Mouse (Mus musculus) hindbrain, embryonic 15.5 days (tissue): ENCODE measurements around the gene Igf2bp2. TPM values are rescaled to one million over a fixed set of nuclear protein-coding genes. Genes with fewer than 3 reads are reported as not detected.

Experiments used
- ATAC-seq: fragments of 200-750 bp; cut with Nextera tagmentation; 2 replicates; pipeline ENCODE4 v1.8.0; 2017; ENCODE audit warnings: low read depth, moderate number of reproducible peaks, moderate TSS enrichment; ENCODE audit not compliant: low FRiP score
- H3K27ac ChIP-seq: fragments of 300-500 bp; sonication (generic); replicated peaks from 2 replicates; pipeline ENCODE4 v1.5.1; 2015; ENCODE audit warnings: mild to moderate bottlenecking, inconsistent platforms
- H3K27me3 ChIP-seq: fragments of 300-500 bp; sonication (generic); 2 replicates; pipeline ENCODE4 v1.6.1; 2015; ENCODE audit warnings: control low read depth, inconsistent platforms
- H3K36me3 ChIP-seq: fragments of 300-500 bp; sonication (generic); 2 replicates; pipeline ENCODE4 v1.6.1; 2015; ENCODE audit warnings: control low read depth, inconsistent platforms
- H3K4me1 ChIP-seq: fragments of 300-500 bp; sonication (generic); replicated peaks from 2 replicates; pipeline ENCODE4 v1.6.1; 2015; ENCODE audit warnings: control low read depth, inconsistent platforms
- H3K4me2 ChIP-seq: fragments of 300-500 bp; sonication (generic); 2 replicates; pipeline ENCODE4 v1.6.1; 2015; ENCODE audit warnings: moderate library complexity, mild to moderate bottlenecking, inconsistent platforms
- H3K4me3 ChIP-seq: fragments of 300-500 bp; sonication (generic); 2 replicates; pipeline ENCODE4 v1.5.1; 2015; ENCODE audit warnings: mild to moderate bottlenecking, inconsistent platforms
- H3K9ac ChIP-seq: fragments of 300-500 bp; sonication (generic); 2 replicates; pipeline ENCODE4 v1.6.1; 2015; ENCODE audit warnings: inconsistent platforms
- H3K9me3 ChIP-seq: fragments of 300-500 bp; sonication (generic); 2 replicates; pipeline ENCODE4 v1.6.1; 2016; ENCODE audit warnings: control low read depth, inconsistent platforms
- WGBS: fragments of 180-500 bp; shearing (Covaris S2); methylation state at CpG from one replicate; pipeline ENCODE4 v1.1.7; 2015; 5-methylcytosine and 5-hydroxymethylcytosine counted together
- polyA plus RNA-seq: library from polyadenylated mRNA; unstranded; fragments of >200 nt; fragmentation: Nextera tagmentation; extraction: Ambion mirVana; gene quantifications from 2 replicates; pipeline ENCODE4 v1.2.1, GENCODE M21; 2015

Gene Igf2bp2
- polyA plus RNA-seq, 1 experiment from 2014 or later = 20.3 TPM

- 0 out of 2 replicates have a peak, but pooled peaks cover 5% of the 10 kb centered on the region for H3K4me1 ChIP-seq
- H3K27me3 ChIP-seq = no peaks in the 10 kb centered on the region
- H3K9me3 ChIP-seq = no peaks in the 10 kb centered on the region
- ATAC-seq = no peak
- H3K27ac ChIP-seq = no peak overlapping the region
- no peak overlapping the region for H3K9ac ChIP-seq
- H3K4me3 ChIP-seq = no peak overlapping the region
- no peak overlapping the region for H3K4me2 ChIP-seq
- no peaks in the 10 kb centered on the region for H3K36me3 ChIP-seq
- WGBS = 96% methylated on average over 6 of the region's 6 CpGs
Measured at GRCm38 (mm10) chr16:22144490-22144889, 18.6 kb downstream of the Igf2bp2 start.

- Histone ChIP-seq H3K9ac (no peak overlapping the region), H3K9me3 (no peaks in the 10 kb centered on the region), H3K36me3 (no peaks in the 10 kb centered on the region), H3K4me3 (no peak overlapping the region), H3K27ac (no peak overlapping the region), H3K4me1 (no peaks in the 10 kb centered on the region), H3K4me2 (no peak overlapping the region), H3K27me3 (no peaks in the 10 kb centered on the region)
- WGBS = 63% methylated on average over 6 of the region's 6 CpGs
- ATAC-seq = no peak
Measured at GRCm38 (mm10) chr16:22140861-22141260, 22.2 kb downstream of the Igf2bp2 start.

DNA sequence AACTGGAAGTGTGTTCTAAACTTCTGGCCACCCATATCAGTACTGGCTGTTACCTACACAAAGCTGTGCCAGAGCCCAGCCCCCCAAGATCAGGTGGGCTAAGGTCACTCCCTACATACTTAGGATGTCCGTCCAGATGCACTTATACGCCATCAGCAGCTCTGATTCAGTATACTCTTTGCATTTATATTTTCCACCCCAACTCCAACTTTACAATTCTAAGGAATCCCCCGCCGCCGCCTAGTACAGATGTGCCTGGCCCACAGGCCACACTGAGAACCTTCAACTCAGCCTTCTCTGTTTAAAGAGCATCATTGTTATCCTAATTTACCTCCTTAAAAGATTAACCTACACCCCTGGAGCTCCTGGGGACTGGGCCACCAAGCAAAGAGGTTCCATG, 23.3 kb downstream of the Igf2bp2 start:
- H3K4me2 ChIP-seq = no peak overlapping the region
- no peaks in the 10 kb centered on the region for H3K27me3 ChIP-seq
- no peak overlapping the region for H3K4me3 ChIP-seq
- H3K4me1 ChIP-seq = no peaks in the 10 kb centered on the region
- no peak overlapping the region for H3K27ac ChIP-seq
- WGBS = 79% methylated on average over 5 of the region's 5 CpGs
- no peaks in the 10 kb centered on the region for H3K36me3 ChIP-seq
- H3K9me3 ChIP-seq = no peaks in the 10 kb centered on the region
- no peak for ATAC-seq
- H3K9ac ChIP-seq = no peak overlapping the region

- H3K36me3 ChIP-seq = no peaks in the 10 kb centered on the region
- 84% methylated on average over 5 of the region's 5 CpGs for WGBS
- H3K9me3 ChIP-seq = no peaks in the 10 kb centered on the region
- H3K9ac ChIP-seq = no peak overlapping the region
- H3K27me3 ChIP-seq = no peaks in the 10 kb centered on the region
- no peaks in the 10 kb centered on the region for H3K4me1 ChIP-seq
- no peak overlapping the region for H3K4me2 ChIP-seq
- no peak overlapping the region for H3K4me3 ChIP-seq
- no peak overlapping the region for H3K27ac ChIP-seq
- no peak for ATAC-seq
Measured at GRCm38 (mm10) chr16:22136198-22136597, 26.9 kb downstream of the Igf2bp2 start.

DNA sequence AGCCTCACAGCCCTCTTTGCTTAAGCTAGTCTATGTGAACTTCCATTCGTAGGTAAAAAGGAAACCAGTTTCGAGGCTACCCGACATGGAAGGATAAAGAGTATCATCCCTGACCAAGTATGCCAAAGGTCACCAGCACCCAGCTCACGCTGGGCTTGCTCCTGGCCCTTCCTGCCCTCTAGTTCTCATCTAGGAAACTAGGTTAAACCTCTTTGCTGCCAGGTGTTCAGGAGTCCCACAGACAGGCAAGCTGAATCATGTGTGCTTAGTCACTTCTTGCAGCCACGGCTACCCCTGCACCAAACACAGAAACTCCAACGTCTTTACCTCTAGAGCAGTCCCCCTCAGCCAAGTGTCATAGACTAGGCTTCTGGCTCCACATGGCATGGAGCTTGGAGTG, 31.8 kb downstream of the Igf2bp2 start:
- WGBS = 85% methylated on average over 6 of the region's 6 CpGs
- H3K27ac ChIP-seq = no peak overlapping the region
- no peak overlapping the region for H3K9ac ChIP-seq
- H3K36me3 ChIP-seq = no peaks in the 10 kb centered on the region
- no peak for ATAC-seq
- peaks cover 3% of the 10 kb centered on the region; the same call in 1 of the 2 replicates for H3K4me1 ChIP-seq
- no peaks in the 10 kb centered on the region for H3K27me3 ChIP-seq
- no peak overlapping the region for H3K4me3 ChIP-seq
- H3K4me2 ChIP-seq = no peak overlapping the region
- no peaks in the 10 kb centered on the region for H3K9me3 ChIP-seq

DNA sequence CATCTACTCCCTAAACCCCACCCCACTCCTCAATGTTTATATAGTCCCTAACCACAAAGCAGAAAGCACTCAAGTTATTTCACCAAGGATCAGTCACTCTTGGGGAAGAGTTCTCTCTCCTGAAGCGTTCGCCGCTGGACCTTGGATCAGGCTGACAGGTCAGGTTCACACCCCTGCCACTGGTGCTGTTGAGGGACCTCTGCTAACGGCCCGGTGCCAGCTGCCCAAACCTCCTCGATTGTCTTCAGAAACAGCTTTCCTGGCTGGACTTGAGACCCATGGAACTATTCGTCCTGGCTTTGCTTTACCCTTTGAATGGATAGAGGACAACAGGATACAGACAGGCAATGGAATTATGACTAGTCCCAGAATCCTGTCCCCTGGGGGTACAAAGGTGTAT, 33.6 kb downstream of the Igf2bp2 start:
- no peak for ATAC-seq
- Histone ChIP-seq H3K27ac (no peak overlapping the region), H3K4me2 (no peak overlapping the region), H3K27me3 (no peaks in the 10 kb centered on the region), H3K36me3 (no peaks in the 10 kb centered on the region), H3K9ac (no peak overlapping the region), H3K4me1 (peaks cover 3% of the 10 kb centered on the region; the same call in 1 of the 2 replicates), H3K9me3 (no peaks in the 10 kb centered on the region), H3K4me3 (no peak overlapping the region)
- 96% methylated on average over 7 of the region's 7 CpGs for WGBS

DNA sequence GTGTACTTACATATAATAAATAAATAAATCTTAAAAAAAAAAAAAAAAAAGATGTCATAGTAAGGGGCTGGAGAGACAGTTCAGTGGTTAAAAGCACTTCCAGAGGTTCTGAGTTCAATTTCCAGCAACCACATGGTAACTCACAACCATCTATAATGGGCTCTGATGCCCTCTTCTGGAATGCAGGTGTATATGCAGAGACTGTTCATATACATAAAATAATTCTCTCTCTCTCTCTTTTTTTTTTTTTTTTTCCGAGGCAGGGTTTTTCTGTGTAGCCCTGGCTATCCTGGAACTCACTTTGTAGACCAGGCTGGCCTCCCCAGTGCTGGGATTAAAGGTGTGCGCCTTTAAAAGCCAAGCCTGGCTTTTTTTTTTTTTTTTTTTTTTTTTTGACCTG, 34.5 kb downstream of the Igf2bp2 start:
- ATAC-seq = no peak
- H3K27me3 ChIP-seq = no peaks in the 10 kb centered on the region
- 97% methylated on average over 2 of the region's 2 CpGs for WGBS
- no peak overlapping the region for H3K27ac ChIP-seq
- H3K4me2 ChIP-seq = no peak overlapping the region
- H3K9ac ChIP-seq = no peak overlapping the region
- H3K4me3 ChIP-seq = no peak overlapping the region
- peaks cover 3% of the 10 kb centered on the region; the same call in 1 of the 2 replicates for H3K4me1 ChIP-seq
- H3K9me3 ChIP-seq = no peaks in the 10 kb centered on the region
- no peaks in the 10 kb centered on the region for H3K36me3 ChIP-seq

DNA sequence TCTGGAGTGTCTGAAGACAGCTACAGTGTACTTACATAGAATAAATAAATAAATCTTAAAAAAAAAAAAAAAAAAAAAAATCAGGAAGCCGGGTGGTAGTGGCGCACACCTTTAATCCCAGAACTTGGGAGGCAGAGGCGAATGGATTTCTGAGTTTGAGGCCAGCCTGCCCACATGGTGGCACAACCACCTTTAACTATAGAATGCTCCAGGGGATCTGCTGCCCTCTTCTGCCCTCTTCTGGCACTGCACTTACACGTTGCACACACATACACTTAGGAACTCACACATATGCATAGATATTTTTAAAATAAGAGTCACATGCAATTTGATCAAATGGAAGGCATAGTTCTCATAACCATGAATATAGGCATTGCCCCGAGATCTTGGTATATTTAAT, 35.3 kb downstream of the Igf2bp2 start:
- no peak overlapping the region for H3K27ac ChIP-seq
- H3K4me2 ChIP-seq = no peak overlapping the region
- H3K36me3 ChIP-seq = no peaks in the 10 kb centered on the region
- H3K4me1 ChIP-seq = peaks cover 3% of the 10 kb centered on the region; the same call in 1 of the 2 replicates
- H3K9ac ChIP-seq = no peak overlapping the region
- H3K4me3 ChIP-seq = no peak overlapping the region
- ATAC-seq = no peak
- H3K27me3 ChIP-seq = no peaks in the 10 kb centered on the region
- WGBS = 98% methylated on average over 5 of the region's 5 CpGs
- H3K9me3 ChIP-seq = no peaks in the 10 kb centered on the region

GRCm38 (mm10) chr16:22126936-22127335, 36.2 kb downstream of the Igf2bp2 start:
- Histone ChIP-seq H3K9ac (no peak overlapping the region), H3K36me3 (no peaks in the 10 kb centered on the region), H3K4me1 (peaks cover 3% of the 10 kb centered on the region; the same call in 1 of the 2 replicates), H3K27me3 (no peaks in the 10 kb centered on the region), H3K4me3 (no peak overlapping the region), H3K9me3 (no peaks in the 10 kb centered on the region), H3K27ac (no peak overlapping the region), H3K4me2 (no peak overlapping the region)
- no peak for ATAC-seq
- WGBS = 62% methylated on average over 4 of the region's 4 CpGs

DNA sequence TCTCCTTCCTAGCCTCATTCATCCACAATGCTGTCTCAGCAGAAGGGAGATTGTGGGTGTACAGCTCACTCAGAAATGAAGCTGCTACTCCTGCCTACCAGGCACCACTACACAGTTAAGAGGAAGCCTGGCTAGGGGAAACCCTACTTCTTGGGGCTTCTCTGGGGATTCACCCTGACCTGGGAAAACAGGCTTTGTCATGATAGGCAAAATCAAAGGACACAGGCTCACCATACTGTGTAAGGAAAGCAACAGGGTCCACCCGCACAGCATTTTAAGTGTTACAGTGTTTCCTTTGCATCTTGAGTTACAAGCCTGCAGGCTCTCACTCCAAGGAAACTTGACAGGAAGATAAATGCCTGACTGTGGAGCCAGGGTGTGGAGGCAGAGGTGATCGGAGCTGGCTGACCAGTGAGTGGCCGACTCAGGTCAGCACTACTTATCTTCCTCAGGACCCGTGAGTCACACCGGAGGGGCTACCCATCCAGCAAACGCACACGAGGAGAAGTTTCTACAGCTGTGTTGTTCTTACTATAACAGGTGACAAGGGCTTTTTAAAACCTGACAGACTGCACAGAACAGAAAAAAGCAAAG, 38.7 kb downstream of the Igf2bp2 start:
- H3K9me3 ChIP-seq = no peaks in the 10 kb centered on the region
- H3K27ac ChIP-seq = no peak overlapping the region
- ATAC-seq = no peak
- no peak overlapping the region for H3K4me2 ChIP-seq
- no peaks in the 10 kb centered on the region for H3K27me3 ChIP-seq
- H3K4me1 ChIP-seq = peaks cover 3% of the 10 kb centered on the region; the same call in 1 of the 2 replicates
- H3K36me3 ChIP-seq = no peaks in the 10 kb centered on the region
- no peak overlapping the region for H3K9ac ChIP-seq
- WGBS = 60% methylated on average over 7 of the region's 7 CpGs
- no peak overlapping the region for H3K4me3 ChIP-seq

DNA sequence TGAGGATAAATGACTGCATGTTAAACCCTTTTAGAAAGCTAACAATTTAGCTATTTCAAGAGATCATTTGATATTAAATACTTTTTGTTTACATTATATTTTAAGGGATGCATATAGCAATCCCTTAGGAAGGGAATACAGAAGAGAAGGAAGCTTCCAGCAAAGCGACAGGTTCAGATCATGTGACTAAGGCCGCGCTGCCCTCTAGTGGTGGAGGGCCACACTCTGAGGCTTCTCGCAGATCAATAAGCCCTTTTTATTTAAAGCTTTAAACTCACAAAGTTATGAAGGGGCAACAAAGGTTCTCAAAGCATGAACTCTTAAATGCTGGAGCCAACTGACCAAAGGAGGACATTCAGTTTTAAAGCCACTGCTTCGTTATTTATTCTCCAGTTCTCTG, 39.4 kb downstream of the Igf2bp2 start:
- no peak for ATAC-seq
- no peaks in the 10 kb centered on the region for H3K36me3 ChIP-seq
- no peaks in the 10 kb centered on the region for H3K9me3 ChIP-seq
- H3K9ac ChIP-seq = no peak overlapping the region
- no peaks in the 10 kb centered on the region for H3K27me3 ChIP-seq
- H3K4me3 ChIP-seq = no peak overlapping the region
- no peak overlapping the region for H3K4me2 ChIP-seq
- H3K27ac ChIP-seq = no peak overlapping the region
- peaks cover 3% of the 10 kb centered on the region; the same call in 1 of the 2 replicates for H3K4me1 ChIP-seq
- WGBS = 26% methylated on average over 5 of the region's 5 CpGs

- no peaks in the 10 kb centered on the region for H3K36me3 ChIP-seq
- no peak for ATAC-seq
Measured at GRCm38 (mm10) chr16:22121109-22121508, 42.0 kb downstream of the Igf2bp2 start.

DNA sequence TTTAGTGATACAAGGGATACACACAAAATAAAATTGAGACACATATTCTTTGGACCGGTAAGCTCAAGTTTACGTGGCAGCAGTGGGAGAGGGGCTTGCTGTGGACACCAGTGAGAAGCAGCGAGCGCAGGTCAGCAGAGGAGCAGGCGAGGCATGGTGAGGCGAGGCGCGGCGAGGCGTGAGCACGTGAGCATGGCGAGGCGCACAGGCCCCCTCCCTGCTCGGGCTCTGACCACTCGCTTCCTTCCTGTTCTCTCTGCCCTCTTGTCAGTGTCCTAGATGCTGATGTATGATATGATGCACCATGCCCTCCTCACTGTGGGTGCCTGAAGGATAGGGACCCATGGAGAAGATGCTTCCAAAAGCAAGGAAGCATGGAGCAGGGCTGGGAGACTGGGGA, 43.6 kb downstream of the Igf2bp2 start:
- no peak overlapping the region for H3K9ac ChIP-seq
- no peaks in the 10 kb centered on the region for H3K4me1 ChIP-seq
- no peaks in the 10 kb centered on the region for H3K9me3 ChIP-seq
- H3K27me3 ChIP-seq = no peaks in the 10 kb centered on the region
- no peaks in the 10 kb centered on the region for H3K36me3 ChIP-seq
- H3K4me2 ChIP-seq = no peak overlapping the region
- 96% methylated on average over 15 of the region's 15 CpGs for WGBS
- no peak overlapping the region for H3K27ac ChIP-seq
- ATAC-seq = no peak
- no peak overlapping the region for H3K4me3 ChIP-seq

More at GRCm38 (mm10) chr16:22121109-22121508, 42.0 kb downstream of the Igf2bp2 start:
- H3K9me3 ChIP-seq = no peaks in the 10 kb centered on the region
- no peak overlapping the region for H3K4me3 ChIP-seq
- 91% methylated on average over 8 of the region's 8 CpGs for WGBS
- H3K4me2 ChIP-seq = no peak overlapping the region
- no peaks in the 10 kb centered on the region for H3K4me1 ChIP-seq
- H3K27ac ChIP-seq = no peak overlapping the region
- no peaks in the 10 kb centered on the region for H3K27me3 ChIP-seq
- no peak overlapping the region for H3K9ac ChIP-seq
